Mouse (Mus musculus) ES-CJ7 (cell line): ENCODE data around the gene Gm49450.

Source experiments
- DNase-seq: peaks from one replicate; pipeline ENCODE4 v3.0.0; 2011; ENCODE audit warnings: low read depth, low spot score

Gm49450 gene

GRCm38 (mm10) chr15:98985982-98986715 lies 32.8 kb upstream of the Gm49450 start:
- no peak for DNase-seq

GRCm38 (mm10) chr15:98985240-98985981 lies 32.1 kb upstream of the Gm49450 start:
- DNase-seq, result peak; percentile 89

DNA sequence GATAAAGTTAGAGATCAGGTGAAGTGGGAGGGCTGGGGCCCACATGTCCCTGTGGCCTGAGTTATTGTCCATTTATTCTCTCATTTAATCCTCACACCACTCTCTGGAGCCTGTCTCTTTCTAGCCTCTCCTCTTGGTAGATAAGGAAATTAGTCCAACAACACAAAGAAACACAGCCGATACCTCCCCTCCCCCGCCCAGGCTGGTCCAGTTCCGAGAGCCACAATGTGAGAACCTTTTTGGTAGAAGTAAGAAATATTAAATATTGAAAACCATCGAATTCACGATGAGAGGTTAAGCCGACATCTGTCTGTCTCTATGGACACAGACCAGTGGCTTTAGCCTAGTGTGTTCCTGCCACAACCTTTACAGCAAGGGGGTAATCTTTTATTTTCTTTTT lies 31.3 kb upstream of the Gm49450 start:
- no peak for DNase-seq

DNA sequence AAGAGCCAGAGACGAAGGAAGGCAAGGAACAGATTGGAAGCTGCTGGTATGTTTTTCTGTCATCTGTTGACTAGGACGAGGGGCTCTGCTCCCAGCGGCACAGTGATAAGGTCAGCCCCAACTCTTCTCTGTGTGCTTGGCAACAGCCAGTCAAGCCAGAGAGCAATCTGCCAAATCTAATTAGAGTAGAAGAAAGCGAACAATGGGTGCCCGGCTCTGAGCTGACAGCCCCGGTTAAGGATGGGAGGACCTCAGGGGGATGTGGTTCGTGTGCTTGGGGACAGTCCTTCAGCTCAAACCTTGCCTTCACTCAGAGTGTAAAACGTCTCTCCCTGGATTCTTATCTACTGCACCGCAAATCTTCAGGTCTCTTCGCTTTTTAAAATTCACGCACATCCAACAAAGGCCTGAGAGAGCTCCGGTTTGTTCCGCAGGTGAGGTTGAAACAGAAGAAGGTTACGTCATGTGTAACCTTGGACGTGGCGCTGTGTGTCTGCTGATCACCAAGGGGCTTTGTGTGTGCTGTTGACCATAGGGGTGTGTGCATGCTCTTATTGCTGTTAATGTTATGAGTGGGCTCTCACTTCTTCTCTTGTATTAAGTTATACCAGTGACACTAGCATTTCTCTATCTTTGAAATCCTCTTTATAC lies 30.2 kb upstream of the Gm49450 start:
- peak; percentile 60 for DNase-seq

DNA sequence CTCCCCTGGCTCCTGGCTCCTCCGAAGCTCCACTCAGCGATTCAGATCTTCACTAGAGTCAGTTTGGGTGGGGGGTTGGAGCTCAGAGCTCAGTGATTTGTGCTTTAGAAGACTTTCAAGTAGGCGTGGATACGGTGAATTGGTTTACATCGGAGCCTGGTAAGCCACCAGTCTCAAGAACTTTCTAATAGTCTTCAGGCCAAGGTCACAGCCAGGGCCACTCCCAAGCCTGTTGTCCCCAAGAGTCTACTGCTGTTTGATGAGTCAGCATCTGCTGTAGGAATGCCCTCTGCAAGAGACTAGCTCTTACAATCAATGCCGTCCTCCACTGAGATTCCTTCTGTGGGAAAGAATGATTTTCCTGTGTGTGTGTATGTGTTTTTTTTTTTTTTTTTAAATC lies 28.7 kb upstream of the Gm49450 start:
- peak; percentile 98 for DNase-seq

DNA sequence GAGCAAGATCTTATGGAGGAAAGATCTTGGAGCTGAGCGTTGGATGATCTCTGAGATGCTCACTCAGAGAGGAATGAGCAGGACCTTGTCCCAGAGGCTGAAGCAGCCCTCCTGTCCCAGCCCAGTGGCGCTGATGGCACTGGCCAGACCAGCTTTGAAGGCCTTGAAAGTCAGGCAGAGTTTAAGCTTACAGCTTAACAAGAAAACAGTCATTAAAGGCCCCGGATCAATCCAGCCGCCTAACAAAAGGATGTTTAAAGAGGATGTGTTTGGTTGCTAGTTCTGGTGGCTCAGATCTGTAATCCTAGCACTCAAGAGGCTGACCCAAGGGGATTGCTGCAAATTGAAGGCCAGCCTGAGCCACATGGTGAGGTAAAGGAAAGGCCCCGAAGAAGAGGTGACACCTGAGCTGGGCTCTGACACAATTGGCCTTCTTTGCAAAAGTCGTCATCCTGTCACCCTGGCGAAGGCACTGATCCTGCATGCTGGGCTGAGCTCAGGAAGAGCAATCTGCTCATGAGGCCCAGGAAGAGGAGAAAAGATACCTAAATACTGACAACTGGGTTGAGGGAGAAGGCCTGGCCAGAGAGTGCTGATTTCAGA lies 26.8 kb upstream of the Gm49450 start:
- DNase-seq, result no peak

- DNase-seq, result peak; percentile 66
These were observed 25.2 kb upstream of the Gm49450 start for GRCm38 (mm10) chr15:98978409-98979172.

DNA sequence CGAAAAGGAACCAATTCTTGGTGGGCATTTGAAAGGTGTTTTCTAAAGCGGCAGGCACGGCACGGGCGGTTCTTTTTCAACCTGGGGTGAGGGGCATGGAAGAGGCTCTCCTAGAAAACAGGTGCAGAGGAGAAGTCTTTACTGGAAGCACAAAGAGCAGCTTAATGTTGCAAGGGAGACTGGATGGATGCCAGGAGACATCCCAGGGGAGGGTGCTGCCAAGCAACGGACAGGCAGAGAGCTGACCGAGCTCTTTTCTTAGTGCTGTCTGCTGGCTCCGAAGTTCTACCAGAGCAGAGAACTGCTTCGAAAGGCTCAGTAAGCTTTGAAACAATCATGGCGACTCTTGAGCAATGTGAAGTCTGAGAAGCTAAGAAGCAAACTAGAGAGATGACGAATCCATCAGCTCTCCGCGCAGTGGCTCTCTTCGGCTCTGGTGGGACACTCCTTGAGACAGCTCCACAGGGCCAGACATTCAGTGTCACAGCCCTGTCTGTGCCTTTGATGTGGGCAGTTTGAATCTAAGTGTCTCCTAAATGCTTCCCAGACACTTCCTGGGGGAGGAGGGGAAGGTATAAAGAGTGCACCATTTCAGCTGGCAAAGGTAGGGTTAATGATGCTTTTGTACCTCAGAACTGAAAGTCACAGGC lies 24.5 kb upstream of the Gm49450 start:
- DNase-seq, result peak; percentile 73

GRCm38 (mm10) chr15:98976763-98977758 lies 23.7 kb upstream of the Gm49450 start:
- no peak for DNase-seq

DNA sequence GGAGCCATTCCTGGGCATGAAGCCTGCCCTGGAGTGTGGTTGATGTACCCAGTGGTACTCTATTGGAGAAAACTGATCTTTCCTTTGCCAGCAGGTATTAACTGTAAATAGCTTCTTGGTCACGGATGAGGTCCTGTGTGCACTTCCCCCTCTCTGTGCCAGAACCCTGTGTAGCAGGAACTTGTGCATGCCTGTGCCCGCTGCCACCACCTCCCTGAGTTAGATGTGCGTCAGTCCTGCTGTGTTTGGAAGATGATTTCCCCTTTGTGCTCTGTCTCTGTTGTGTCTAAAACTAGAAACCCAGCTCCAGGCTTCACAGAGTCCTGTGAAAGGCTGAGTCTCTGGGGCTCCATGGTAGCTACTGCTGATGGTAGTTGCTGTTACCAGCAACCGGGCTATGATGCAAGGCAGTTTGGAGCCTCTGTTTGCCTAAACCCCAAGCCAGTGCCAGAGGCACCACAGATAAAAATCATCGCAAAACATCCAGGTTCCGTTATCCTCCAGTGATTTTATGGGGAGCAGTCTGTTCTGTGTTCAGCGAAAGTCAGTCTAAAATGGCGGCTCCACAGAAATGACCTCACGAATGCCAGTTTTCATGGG lies 19.8 kb upstream of the Gm49450 start:
- DNase-seq, result no peak

DNA sequence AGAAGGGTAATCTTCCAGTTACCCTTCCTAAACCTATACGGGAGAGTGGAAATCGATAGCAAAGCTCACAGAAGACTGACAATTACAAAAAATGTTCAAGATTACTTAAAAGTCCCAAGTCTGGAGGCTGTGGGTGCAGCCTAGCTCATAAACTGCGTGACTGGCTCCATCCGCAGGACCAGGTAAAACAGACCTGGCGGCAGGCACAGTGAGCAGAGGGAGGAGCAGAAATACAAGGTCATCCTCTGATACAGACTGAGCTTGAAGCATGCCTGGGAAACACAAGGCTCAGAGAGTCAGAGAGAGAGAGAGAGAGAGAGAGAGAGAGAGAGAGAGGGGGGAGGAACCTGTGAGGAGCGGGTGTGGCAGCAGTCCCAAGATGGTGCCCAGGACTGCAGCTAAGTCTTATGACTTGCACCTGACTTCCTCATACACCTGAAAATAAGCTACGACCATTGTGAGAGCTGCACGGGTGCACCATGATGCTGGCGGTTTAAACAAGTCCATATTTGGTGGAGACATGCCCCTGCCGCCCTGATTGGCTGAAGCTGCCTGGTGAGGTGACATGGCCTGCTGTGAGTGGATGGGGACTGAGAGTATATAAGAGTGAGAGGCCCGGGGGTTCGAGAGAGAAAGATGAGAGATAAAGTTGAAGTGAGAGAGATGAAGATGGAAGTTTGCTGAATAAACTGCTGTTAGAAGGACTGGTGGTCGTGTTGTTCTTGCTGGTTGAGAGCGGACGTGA lies 18.4 kb upstream of the Gm49450 start:
- peak; percentile 78 for DNase-seq

DNA sequence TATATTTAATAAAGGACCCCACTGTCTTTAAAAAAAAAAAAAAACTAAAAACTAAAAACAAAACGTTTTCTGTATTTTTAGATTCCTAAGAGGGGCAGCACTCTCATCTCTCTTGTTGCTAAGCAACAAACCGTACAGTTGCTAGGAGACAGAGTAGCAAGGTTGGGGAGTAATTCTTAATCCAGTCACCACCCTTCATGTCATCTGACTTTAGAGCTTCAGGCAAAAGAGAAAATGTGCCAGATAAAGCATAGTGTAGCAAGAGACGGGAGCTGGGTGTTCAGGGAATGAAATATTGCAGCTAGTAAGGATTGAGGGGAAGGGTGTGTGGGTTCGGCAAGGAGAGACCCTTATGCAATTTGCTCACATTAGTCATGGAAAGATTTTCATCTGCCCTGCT lies 17.8 kb upstream of the Gm49450 start:
- no peak for DNase-seq

GRCm38 (mm10) chr15:98969372-98970101 lies 16.2 kb upstream of the Gm49450 start:
- peak; percentile 71 for DNase-seq

- peak; percentile 94 for DNase-seq
These were observed 15.5 kb upstream of the Gm49450 start for GRCm38 (mm10) chr15:98968701-98969371.

DNA sequence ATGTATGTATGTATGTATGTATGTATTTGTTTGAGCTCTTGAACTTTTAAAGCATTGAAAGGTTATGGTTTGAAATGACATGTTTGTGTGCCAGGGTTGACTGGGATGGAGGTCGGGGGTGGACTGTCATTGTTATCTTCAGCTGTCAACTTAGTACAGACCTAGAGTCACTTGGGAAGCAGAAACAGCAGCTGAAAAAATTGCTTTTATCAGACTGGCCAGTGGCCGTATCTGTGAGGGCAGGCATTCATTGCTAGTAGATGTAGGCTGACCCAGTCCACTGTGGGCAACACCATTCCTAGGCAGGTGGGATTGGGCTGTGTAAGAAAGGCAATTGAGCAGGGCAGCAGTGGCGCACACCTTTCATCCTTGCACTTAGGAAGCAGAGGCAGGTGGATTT lies 6.2 kb upstream of the Gm49450 start:
- no peak for DNase-seq

- no peak for DNase-seq
These were observed 5.6 kb upstream of the Gm49450 start for GRCm38 (mm10) chr15:98958901-98959420.

GRCm38 (mm10) chr15:98957475-98957874 lies 4.1 kb upstream of the Gm49450 start:
- no peak for DNase-seq
